Mouse (Mus musculus) small intestine, adult 2 months (tissue): ENCODE measurements around the gene St6gal1.

Experiments used
- CTCF ChIP-seq: fragments of 200-500 bp; IDR thresholded peaks from 2 replicates; pipeline ENCODE4 v1.5.1; 2012; ENCODE audit warnings: low read depth, mild to moderate bottlenecking, control low read depth, inconsistent platforms, low read length, moderate library complexity, mixed read lengths; ENCODE audit not compliant: insufficient replicate concordance, insufficient read length; ENCODE audit errors: extremely low read depth
- POLR2A ChIP-seq: fragments of 200-500 bp; IDR thresholded peaks from 2 replicates; pipeline ENCODE4 v1.6.1; 2012; ENCODE audit warnings: low read depth, mild to moderate bottlenecking, control low read depth, inconsistent platforms, low read length, moderate library complexity

DNA sequence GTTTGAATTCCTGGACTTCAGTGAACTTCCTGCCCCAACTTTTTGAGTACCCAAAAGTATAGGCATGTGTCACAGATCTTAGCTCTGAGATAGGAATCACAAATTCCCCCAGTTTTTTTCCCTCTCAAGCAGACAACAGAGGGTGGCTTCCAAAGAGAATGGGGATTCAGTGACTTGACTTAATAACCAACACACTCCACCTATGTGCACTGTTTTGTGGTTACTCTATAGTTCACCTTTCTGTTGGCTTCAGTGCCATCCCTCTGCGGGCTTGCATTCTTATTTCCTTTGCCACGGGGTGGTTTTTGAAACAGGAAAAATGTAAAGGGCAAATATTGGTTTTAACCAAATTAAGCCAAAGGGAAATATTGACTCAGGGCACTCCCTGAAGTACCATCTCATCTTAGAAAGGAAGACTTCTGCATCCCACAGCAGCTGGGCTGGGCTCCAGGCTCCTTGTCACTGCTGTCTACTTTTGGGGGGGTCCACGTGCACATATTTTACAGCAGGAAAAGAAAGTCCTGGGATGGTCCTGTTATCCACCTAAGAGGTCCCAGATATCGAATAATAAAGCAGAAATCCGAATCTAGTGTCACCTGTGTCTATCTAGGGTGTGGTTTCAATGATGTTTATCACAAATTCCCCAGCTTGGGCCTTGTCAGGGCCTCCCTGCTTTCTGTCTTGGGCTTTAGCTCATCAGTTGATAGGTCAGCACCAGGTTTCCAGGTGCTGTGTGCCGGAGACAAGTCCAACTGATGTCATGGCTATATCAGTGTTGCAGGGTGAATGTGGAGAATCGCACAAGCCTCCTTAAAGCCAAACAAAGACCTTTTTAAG lies 75.6 kb downstream of the St6gal1 start:
- TF ChIP-seq CTCF (no peak), POLR2A (no peak)
